Mouse (Mus musculus) kidney, embryonic 16.5 days (tissue): Measurements from ENCODE around the gene Fat2. TPM values are rescaled to one million over a fixed set of nuclear protein-coding genes. Genes with fewer than 3 reads are reported as not detected.
A peak's percentile ranks its signal among the peaks of the same experiment; 100 is the strongest.

Experiments used
- ATAC-seq: fragments of 200-750 bp; cut with Nextera tagmentation; 2 replicates; pipeline ENCODE4 v1.8.0; 2017; ENCODE audit warnings: moderate TSS enrichment; ENCODE audit not compliant: low FRiP score, low TSS enrichment
- H3K27ac ChIP-seq: fragments of 300-500 bp; sonication (generic); 2 replicates; pipeline ENCODE4 v1.5.1; 2014; ENCODE audit warnings: low read length
- H3K27me3 ChIP-seq: fragments of 300-500 bp; sonication (generic); 2 replicates; pipeline ENCODE4 v1.6.1; 2014; ENCODE audit warnings: low read length, control low read depth, mixed read lengths; ENCODE audit not compliant: insufficient read depth
- H3K36me3 ChIP-seq: fragments of 300-500 bp; sonication (generic); 2 replicates; pipeline ENCODE4 v1.6.1; 2014; ENCODE audit warnings: low read length, control low read depth, mixed read lengths; ENCODE audit not compliant: insufficient read depth
- H3K4me1 ChIP-seq: fragments of 300-500 bp; sonication (generic); 2 replicates; pipeline ENCODE4 v1.6.1; 2014; ENCODE audit warnings: low read length, control low read depth, mixed read lengths; ENCODE audit not compliant: insufficient read depth
- H3K4me2 ChIP-seq: fragments of 300-500 bp; sonication (generic); replicated peaks from 2 replicates; pipeline ENCODE4 v1.6.1; 2014; ENCODE audit warnings: low read depth, low read length
- H3K4me3 ChIP-seq: fragments of 300-500 bp; sonication (generic); 2 replicates; pipeline ENCODE4 v1.5.1; 2014; ENCODE audit warnings: mild to moderate bottlenecking, low read length
- H3K9ac ChIP-seq: fragments of 300-500 bp; sonication (generic); replicated peaks from 2 replicates; pipeline ENCODE4 v1.6.1; 2014; ENCODE audit warnings: low read length
- H3K9me3 ChIP-seq: fragments of 300-500 bp; sonication (generic); 2 replicates; pipeline ENCODE4 v1.6.1; 2016; ENCODE audit warnings: low read length, control low read depth
- WGBS: fragments of 180-500 bp; shearing (Covaris S2); extraction: QIAGEN DNeasy Blood & Tissue Kit; methylation state at CpG from one replicate; pipeline ENCODE4 v1.1.7; 2014; 5-methylcytosine and 5-hydroxymethylcytosine counted together
- polyA plus RNA-seq: library from polyadenylated mRNA; unstranded; fragments of >200 nt; fragmentation: Nextera tagmentation; extraction: Ambion mirVana; gene quantifications from 2 replicates; pipeline ENCODE4 v1.2.1, GENCODE M21; 2015

Fat2 gene
- polyA plus RNA-seq, result 0.06 and 0.11 TPM in 2 replicates

DNA sequence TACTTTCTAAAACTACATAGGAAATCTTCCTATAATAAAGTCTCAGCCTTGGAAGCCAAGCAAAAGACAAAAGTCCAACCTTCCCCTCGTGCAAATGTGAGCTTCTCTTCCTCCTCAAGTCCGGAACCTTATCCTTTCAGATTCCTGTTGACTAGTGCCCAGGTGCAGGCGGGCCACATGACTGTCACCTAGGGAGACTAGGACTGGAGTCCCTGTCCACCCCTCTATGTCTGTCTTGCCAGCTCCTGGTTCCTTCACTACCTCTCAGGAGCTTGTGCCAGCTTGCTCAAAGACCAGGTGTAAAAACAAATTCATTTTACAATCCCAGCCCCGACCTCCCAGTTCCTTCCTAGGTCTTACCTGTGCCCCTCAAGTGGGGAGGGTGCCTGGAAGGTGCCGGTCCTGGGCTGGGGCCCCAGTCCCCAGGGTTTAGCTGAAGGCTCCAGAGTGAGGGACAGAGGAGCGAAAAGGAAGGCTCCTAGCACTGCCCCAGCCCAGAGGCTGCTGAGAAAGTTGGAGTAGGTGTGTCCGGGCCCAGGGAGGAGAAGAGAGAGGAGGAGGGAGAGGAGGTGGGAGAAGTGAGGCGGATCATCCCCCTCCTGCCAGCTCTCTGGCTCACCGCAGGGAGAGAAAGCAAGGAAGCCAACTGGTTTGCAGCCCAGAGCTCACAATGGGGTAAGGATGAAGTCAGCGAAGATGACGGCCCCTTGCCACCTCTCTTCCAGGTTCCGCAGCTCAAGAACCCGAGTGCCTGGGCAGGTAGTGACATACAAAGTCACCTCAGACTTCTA lies at the start of gene Fat2:
Gene Fat2 (minus strand): TSS at position 464 of the 791 bp plus-strand sequence.
- no peak within 1 kb of the TSS for H3K4me3 ChIP-seq
- H3K36me3 ChIP-seq, result no peaks in the 10 kb centered on the region
- H3K27me3 ChIP-seq, result no peaks in the 10 kb centered on the region
- H3K4me2 ChIP-seq, result no peak within 1 kb of the TSS; the same call in 1 of the 2 replicates
- no peaks in the 10 kb centered on the region for H3K9me3 ChIP-seq
- H3K9ac ChIP-seq, result no peak within 1 kb of the TSS
- H3K27ac ChIP-seq, result no peak within 1 kb of the TSS
- no peaks in the 10 kb centered on the region for H3K4me1 ChIP-seq
- ATAC-seq, result peak; percentile 39; the same call in 1 of the 2 replicates
- 39% methylated on average over 12 of the region's 13 CpGs for WGBS

DNA sequence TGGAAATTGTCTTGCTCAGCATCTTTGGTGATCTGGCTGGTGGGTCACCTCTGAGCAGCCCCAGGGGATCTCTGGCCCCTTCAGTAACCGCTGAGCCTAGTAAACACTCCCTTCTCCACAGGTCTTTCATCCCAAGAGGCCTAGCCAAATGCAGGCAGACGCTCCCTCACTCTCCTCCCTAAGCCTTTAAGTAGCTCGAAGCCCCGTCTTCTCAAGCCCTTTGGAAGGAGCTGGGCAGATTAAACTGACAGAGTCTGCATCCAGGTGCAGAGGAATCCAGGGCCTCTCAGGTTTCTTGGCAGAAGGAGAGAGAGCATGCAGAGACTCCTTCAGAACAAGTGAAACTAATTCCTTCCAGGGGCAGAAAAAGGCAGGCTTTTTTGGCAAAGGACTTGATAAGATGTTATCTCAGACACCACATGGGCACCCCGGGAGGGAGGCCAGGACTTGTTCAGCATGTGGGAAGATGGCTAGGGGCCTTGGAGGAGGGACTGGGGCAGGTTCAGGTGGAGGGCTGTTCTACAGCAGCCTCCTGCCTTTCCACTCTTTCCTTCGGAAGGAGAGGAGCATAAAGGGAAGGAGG lies 47.2 kb upstream of the Fat2 start:
- Histone ChIP-seq H3K9ac (0 out of 2 replicates have a peak overlapping the region, but pooled peaks have one; percentile 2), H3K36me3 (no peaks in the 10 kb centered on the region), H3K4me3 (no peak overlapping the region), H3K4me2 (no peak overlapping the region), H3K27ac (no peak overlapping the region), H3K9me3 (no peaks in the 10 kb centered on the region), H3K4me1 (peaks cover 5% of the 10 kb centered on the region; the same call in 1 of the 2 replicates), H3K27me3 (no peaks in the 10 kb centered on the region; the same call in 1 of the 2 replicates)
- WGBS, result 34% methylated on average over 6 of the region's 6 CpGs
- ATAC-seq, result no peak

DNA sequence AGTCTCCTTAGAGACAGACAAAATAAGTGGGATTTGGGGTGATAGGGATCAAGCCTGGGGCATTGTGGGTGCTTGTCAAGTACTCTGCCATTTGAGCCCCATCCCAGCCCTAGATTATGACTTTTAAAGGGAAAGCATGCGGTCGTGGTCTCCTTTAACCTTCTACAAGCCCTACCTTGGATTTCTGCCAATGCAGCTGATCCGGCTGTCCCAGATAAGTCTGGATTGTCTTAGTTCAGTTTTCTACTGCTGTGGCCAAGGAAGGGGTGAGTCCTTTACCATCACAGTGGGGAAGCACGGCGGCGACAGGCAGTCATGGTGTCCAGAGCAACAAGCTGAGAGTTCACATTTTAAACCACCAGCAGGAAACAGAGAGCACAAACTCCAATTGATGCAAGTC lies 44.5 kb upstream of the Fat2 start:
- no peaks in the 10 kb centered on the region for H3K9me3 ChIP-seq
- H3K4me1 ChIP-seq, result peaks cover 5% of the 10 kb centered on the region; the same call in 1 of the 2 replicates
- H3K4me2 ChIP-seq, result no peak overlapping the region
- WGBS, result 38% methylated on average over 6 of the region's 6 CpGs
- no peak overlapping the region for H3K9ac ChIP-seq
- no peak for ATAC-seq
- H3K27me3 ChIP-seq, result no peaks in the 10 kb centered on the region; the same call in 1 of the 2 replicates
- no peak overlapping the region for H3K27ac ChIP-seq
- no peaks in the 10 kb centered on the region for H3K36me3 ChIP-seq
- no peak overlapping the region for H3K4me3 ChIP-seq

DNA sequence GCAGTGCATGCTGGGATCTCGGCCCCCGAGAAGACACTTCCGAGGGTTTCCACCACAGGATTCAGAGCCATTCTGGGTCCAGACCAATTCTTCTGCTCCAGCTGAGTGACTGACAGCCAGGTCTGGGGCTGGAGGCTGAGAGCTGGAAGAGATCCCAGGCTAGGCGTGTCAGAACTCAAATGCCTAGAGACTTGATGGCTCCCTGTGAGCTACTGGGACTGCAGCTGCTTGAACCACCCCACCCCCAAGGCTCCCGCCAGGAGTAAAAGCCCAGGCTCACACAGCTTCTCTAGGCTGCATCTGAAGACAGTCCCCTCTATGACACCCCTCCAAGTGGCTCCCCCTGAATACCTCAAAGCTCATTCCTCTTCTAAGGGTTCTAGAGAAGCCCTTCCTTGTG lies 42.0 kb upstream of the Fat2 start:
- Histone ChIP-seq H3K27me3 (no peaks in the 10 kb centered on the region), H3K36me3 (no peaks in the 10 kb centered on the region), H3K27ac (no peak overlapping the region), H3K9ac (no peak overlapping the region), H3K4me2 (no peak overlapping the region), H3K4me3 (no peak overlapping the region), H3K4me1 (no peaks in the 10 kb centered on the region; the same call in 1 of the 2 replicates), H3K9me3 (no peaks in the 10 kb centered on the region)
- peak; percentile 72 for ATAC-seq
- WGBS, result 45% methylated on average over 5 of the region's 5 CpGs

DNA sequence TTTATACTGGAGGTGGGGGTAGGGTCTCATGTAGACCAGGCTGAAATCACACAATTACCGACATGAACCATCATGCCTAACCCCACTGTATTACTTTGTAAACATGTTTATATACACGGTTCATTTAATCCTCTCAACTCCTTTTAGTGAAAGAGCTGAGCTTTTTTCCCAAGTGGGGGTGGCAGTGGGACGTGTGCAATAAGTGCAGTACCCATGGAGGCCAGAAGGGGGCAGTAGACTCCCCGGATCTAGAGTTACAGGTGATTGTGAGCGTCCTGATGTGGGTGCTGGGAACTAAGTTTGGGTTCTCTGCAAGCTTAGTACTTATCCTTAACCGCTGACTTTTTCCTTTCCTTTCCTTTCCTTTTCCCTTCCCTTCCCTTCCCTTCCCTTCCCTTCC lies 37.5 kb upstream of the Fat2 start:
- H3K9ac ChIP-seq, result no peak overlapping the region
- ATAC-seq, result no peak
- H3K36me3 ChIP-seq, result no peaks in the 10 kb centered on the region
- H3K9me3 ChIP-seq, result no peaks in the 10 kb centered on the region
- H3K4me2 ChIP-seq, result no peak overlapping the region
- peaks cover 5% of the 10 kb centered on the region; the same call in 1 of the 2 replicates for H3K4me1 ChIP-seq
- no peak overlapping the region for H3K27ac ChIP-seq
- 52% methylated on average over 6 of the region's 6 CpGs for WGBS
- H3K27me3 ChIP-seq, result no peaks in the 10 kb centered on the region
- no peak overlapping the region for H3K4me3 ChIP-seq

DNA sequence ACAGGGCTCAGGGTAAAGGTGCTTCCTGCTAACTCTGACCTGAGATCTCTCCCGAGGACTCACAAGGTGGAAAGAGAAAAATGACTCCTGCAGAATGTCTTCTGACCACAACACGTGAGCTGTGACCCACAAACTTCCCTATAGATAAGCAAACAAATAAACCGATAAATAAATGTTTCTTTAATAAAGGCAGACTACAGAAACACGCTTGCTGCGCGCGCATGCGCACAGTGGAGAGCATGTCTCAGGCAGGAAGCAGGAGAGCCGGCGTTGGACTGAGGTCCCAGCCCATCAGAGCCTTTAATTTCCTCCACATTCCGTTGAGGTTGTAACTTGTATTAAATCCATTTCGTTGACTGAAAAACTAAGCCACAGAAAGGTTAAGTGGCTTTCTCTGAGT lies 37.0 kb upstream of the Fat2 start:
- Histone ChIP-seq H3K27ac (no peak overlapping the region), H3K4me1 (peaks cover 6% of the 10 kb centered on the region; the same call in 1 of the 2 replicates), H3K4me2 (no peak overlapping the region), H3K9me3 (no peaks in the 10 kb centered on the region), H3K4me3 (no peak overlapping the region), H3K36me3 (no peaks in the 10 kb centered on the region), H3K27me3 (no peaks in the 10 kb centered on the region), H3K9ac (no peak overlapping the region)
- 83% methylated on average over 12 of the region's 12 CpGs for WGBS
- ATAC-seq, result no peak

DNA sequence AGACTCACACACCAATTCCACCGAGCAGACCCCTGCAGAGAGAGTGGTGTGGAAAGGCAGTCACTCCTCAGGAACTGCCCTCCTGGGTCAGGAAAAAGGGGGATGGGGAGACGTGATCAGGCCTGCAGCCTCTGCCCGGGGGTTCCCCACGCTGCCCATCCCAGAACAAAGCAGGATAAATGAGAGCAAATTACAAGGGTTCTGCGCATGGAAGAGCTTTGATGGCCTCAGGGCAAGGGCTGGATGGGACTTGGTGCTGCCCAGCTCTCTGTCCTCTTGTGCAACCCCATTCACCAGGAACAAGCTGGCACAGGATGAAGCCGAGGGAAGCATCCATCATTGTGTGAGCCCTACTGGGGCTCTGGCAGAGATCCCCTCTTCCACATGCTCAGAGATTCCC lies 35.6 kb upstream of the Fat2 start:
- no peaks in the 10 kb centered on the region for H3K36me3 ChIP-seq
- H3K4me2 ChIP-seq, result no peak overlapping the region
- 59% methylated on average over 6 of the region's 6 CpGs for WGBS
- H3K4me1 ChIP-seq, result peaks cover 10% of the 10 kb centered on the region; the same call in 1 of the 2 replicates
- no peaks in the 10 kb centered on the region for H3K27me3 ChIP-seq
- no peak overlapping the region for H3K9ac ChIP-seq
- no peaks in the 10 kb centered on the region for H3K9me3 ChIP-seq
- no peak overlapping the region for H3K4me3 ChIP-seq
- no peak for ATAC-seq
- H3K27ac ChIP-seq, result no peak overlapping the region

DNA sequence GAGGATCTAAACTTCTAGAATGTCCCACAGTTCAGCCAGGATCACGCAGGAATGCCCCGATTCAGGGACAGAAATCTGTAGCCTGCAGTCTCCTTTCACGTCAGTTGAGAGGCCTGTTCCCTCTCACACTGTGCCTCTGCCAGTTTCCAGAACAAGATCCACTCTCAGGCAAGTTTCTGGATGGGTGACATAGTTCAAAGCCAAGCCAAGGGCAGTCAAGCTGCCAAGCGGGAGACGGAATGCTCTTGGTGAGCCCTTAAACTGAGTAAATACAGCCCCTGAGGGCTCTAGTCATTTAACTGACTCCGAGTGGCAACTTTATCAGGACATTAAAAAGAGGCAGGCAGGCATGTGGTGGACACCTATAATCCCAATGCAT lies 32.7 kb upstream of the Fat2 start:
- no peak overlapping the region for H3K4me2 ChIP-seq
- no peaks in the 10 kb centered on the region for H3K27me3 ChIP-seq
- no peak overlapping the region for H3K4me3 ChIP-seq
- no peaks in the 10 kb centered on the region for H3K9me3 ChIP-seq
- H3K9ac ChIP-seq, result 0 out of 2 replicates have a peak overlapping the region, but pooled peaks have one; percentile 30
- no peak for ATAC-seq
- H3K4me1 ChIP-seq, result peaks cover 10% of the 10 kb centered on the region; the same call in 1 of the 2 replicates
- WGBS, result 26% methylated on average over 6 of the region's 6 CpGs
- no peaks in the 10 kb centered on the region for H3K36me3 ChIP-seq
- H3K27ac ChIP-seq, result peak overlapping the region; percentile 64

DNA sequence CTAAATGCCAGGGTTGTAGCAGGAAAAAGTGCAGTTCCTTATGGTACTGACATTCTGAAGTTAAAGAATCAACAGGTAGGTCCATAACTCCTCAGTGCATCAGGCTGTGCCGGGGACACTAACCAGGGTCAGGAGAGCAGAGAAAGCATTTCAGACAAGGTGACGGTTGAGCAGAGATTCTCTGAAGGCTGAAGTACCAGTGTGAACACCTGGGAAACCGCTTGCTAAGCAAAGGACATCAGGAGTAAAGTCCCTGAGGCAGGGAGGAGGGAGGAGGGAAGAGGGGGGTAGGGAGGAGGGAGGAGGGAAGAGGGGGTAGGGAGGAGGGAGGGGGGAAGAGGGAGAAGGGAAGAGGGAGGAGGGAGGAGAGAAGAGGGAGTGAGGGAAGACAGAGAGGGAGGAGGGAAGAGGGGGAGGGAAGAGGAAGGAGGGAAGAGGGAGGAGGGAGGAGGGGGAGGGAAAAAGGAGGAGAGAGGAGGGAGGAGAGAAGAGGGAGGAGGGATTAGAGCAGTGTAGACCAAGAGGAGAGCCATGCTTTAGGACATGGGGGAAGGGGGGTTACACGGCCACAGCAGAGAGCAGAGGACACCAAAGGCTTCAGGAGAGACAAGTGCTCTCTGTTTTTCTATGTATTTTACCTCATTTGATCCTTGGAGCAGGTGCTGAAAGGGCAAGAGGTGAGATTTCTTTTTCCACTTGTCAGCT lies 32.2 kb upstream of the Fat2 start:
- H3K9ac ChIP-seq, result 0 out of 2 replicates have a peak overlapping the region, but pooled peaks have one; percentile 30
- 36% methylated on average over 4 of the region's 4 CpGs for whole genome bisulfite sequencing
- peak overlapping the region; percentile 64 for H3K27ac ChIP-seq
- no peaks in the 10 kb centered on the region for H3K27me3 ChIP-seq
- H3K4me2 ChIP-seq, result no peak overlapping the region
- no peak overlapping the region for H3K4me3 ChIP-seq
- H3K9me3 ChIP-seq, result no peaks in the 10 kb centered on the region
- peaks cover 10% of the 10 kb centered on the region; the same call in 1 of the 2 replicates for H3K4me1 ChIP-seq
- H3K36me3 ChIP-seq, result no peaks in the 10 kb centered on the region
- ATAC-seq, result no peak
